Mouse (Mus musculus) embryo, embryonic 9.5 days (tissue): ENCODE data around the gene Bcat1.

ENCODE experiments used
- DNase-seq: peaks from one replicate; pipeline ENCODE4 v3.0.0-alpha.2; 2017; ENCODE audit errors: extremely low spot score

The Bcat1 gene

DNA sequence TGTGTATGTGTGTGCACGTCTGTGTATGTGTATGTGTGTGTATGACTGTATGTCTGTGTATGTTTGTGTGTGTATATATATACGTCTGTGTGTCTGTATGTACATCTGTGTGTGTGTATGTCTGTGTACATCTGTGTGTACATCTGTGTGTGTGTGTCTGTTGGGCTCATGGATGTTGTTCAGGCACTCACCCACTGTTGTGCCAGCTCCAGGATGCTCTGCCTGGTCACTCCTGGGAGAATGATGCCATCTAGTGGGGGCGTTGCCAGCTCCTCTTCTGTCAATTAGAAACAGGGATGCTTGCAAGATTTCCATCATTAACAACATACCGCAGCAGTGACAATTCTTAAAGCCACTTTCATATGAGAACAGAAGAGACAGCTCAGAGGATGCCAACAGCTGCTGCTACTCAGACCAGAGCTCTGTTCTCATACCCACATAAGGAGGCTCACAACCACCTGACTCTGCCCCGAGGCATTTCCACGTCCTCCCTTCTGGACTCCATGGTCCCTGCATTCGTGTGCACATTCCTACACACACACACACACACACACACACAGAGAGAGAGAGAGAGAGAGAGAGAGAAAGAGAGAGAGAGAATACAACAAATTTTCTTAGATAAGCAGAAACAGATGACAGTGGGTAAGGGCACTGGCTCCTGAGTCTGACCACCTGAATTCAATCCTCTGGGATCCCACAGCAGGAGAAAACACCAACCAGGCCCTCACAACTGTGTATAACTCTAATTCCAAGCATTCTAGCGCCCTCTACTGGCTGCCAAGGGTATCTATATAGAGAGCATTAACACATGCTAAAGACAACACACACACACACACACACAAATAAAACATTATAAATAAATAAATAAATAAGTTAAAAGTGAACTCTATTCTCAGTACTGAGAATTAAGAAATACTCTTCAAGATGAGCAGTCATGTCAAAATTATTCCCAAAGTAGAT lies 65.8 kb downstream of the Bcat1 start:
- DNase-seq = peak; percentile 25

- DNase-seq = no peak
These were observed 72.5 kb downstream of the Bcat1 start for GRCm38 (mm10) chr6:145003459-145003858.

- no peak for DNase-seq
These were observed 73.7 kb downstream of the Bcat1 start for GRCm38 (mm10) chr6:145002094-145002936.

DNA sequence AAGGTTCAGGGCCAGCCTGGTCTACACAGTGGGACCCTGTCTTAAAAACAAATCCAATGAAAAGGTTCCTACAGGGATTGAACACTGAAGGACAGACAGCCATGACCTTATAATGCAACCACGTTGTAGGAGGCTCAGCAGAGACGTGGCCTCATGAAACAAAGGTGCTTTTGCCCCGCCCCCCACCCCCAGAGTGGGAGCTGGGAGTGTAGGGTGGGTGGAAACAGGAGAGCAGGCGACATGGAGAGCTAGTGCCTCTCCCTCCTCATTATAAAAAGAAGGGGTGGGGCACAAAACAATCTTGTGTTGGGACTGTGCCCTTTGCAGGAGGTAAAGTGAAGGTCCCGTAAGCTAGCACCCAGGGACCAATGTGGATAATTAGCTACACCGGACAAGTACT lies 74.5 kb downstream of the Bcat1 start:
- no peak for DNase-seq

DNA sequence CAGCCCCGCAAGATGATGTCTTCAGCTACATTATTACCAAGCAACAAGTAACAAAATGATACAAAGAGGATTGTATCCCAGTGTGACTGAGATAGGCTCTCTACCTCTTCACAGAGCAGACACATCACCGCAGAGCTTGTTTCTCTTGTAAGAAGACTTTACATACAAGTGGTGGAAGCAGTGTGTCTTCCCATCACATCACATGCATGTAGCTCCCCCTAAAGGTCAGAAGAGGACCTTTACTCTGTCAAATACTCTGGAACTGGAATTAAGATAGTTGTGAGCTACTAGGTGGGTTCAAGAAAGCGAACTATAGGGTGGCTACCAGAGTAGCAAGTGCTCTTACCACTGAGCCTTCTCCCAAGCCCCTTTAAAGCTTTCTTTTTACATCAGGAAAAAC lies 78.8 kb downstream of the Bcat1 start:
- DNase-seq = no peak

- no peak for DNase-seq
These were observed 83.9 kb downstream of the Bcat1 start for GRCm38 (mm10) chr6:144992111-144992510.

DNA sequence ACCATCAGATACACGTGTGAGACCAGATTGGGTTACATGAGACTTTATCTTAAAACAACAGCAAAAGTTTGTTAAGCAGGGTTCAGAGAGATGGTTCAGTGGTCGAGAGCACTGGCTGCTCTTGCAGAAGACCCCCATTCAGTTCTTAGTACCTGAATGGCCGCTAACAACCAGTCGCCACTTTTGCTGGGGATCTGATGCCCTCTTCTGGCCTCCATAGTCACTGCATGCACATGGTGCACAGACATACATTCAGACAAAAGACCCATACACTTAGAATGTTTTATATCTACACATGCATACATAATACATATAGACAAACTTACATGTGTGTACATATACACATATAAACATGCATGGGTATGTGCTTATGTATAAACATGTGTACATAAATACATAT lies 86.8 kb downstream of the Bcat1 start:
- DNase-seq = no peak

GRCm38 (mm10) chr6:144987676-144988075 lies 88.3 kb downstream of the Bcat1 start:
- DNase-seq = no peak

- no peak for DNase-seq
These were observed 88.8 kb downstream of the Bcat1 start for GRCm38 (mm10) chr6:144987216-144987615.

- no peak for DNase-seq
These were observed 91.8 kb downstream of the Bcat1 start for GRCm38 (mm10) chr6:144984221-144984620.

DNA sequence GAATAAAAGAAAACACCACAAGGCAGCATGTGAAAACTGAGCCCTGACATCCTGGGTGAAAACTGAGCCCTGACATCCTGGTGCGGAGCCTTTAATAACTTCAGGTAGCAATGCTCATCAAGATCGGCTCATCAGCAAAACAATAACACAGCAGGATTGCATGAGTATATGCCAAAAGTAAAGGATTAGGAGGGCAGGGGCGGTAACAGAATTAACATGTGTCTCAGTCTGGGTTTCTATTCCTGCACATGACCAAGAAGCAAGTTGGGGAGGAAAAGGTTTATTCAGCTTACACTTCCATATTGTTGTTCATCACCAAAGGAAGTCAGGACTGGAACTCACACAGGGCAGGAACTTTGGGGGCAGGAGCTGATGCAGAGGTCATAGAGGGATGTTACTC lies 93.9 kb downstream of the Bcat1 start:
- DNase-seq = no peak

- DNase-seq = no peak
These were observed 103.6 kb downstream of the Bcat1 start for GRCm38 (mm10) chr6:144972351-144972750.

- DNase-seq = no peak
These were observed 105.1 kb downstream of the Bcat1 start for GRCm38 (mm10) chr6:144970900-144971299.

DNA sequence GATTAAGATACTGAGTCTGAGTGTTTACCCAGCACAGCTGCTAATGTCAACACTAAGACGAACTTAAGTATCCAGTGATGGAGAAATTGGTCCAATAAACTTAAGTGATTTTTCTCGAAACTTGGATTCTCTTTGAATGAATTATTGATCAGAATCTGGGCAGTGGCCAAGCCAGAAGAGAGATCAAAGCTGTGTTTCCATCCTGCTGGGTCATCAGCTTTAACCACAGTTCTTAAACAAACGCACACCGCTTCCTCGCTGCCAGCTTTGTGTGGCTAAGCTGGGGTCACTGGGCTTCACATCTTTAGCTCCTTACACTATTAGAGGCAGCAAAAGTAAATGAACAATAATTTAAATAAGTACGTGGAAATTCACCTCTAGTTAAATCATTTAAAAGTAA lies 108.4 kb downstream of the Bcat1 start:
- DNase-seq = no peak

DNA sequence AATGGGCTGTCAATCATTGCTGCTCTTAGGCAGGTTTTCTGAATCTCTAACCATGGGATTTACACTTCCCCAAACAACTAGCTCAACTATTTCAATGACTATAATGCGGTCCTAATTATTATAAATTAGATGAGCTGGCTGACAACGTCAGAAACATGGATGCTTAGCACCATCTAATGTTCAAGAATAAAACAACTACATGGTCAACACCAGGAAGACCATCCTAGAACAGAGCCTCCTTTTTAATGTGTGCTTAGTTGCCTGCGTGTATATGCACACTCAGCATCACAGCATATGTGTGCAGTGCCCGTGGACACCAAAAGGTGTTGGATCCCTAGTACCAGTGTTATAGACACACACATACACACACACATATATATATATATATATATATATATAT lies 111.8 kb downstream of the Bcat1 start:
- no peak for DNase-seq

DNA sequence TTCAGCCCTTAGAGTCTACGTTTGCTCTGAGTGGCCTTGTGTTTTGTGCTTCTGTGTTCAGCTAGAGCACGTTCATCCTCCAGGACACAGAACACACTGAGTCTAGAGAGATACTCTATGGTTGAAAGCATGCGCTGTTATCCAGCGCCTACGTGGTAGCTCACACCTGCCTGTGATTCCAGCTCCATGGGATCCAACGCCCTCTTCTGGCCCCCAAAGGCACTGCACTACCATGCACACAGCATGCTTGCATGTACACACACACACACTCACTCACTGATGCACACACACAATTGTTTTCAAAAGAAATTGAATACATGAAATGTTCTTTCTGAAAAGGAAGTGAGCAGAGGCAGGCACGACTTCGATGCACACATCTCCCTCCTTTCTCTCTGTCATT lies 112.8 kb downstream of the Bcat1 start:
- no peak for DNase-seq

DNA sequence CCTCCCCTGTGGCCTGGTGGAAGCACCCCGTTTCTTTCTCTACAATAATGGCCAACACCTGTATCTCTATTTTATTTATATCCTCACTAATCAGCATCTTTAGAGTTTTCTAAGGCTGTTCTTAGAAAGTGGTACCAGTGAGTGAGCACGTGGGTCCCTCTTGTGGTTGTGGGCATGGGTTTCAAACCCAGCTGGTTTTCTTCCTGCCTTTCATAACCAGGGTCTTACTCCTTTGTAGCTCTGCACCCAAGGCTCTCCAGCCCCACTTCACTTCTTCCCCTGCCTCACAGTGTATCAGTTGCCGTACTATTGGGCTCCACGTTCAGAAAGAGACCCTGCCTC lies 114.0 kb downstream of the Bcat1 start:
- no peak for DNase-seq

DNA sequence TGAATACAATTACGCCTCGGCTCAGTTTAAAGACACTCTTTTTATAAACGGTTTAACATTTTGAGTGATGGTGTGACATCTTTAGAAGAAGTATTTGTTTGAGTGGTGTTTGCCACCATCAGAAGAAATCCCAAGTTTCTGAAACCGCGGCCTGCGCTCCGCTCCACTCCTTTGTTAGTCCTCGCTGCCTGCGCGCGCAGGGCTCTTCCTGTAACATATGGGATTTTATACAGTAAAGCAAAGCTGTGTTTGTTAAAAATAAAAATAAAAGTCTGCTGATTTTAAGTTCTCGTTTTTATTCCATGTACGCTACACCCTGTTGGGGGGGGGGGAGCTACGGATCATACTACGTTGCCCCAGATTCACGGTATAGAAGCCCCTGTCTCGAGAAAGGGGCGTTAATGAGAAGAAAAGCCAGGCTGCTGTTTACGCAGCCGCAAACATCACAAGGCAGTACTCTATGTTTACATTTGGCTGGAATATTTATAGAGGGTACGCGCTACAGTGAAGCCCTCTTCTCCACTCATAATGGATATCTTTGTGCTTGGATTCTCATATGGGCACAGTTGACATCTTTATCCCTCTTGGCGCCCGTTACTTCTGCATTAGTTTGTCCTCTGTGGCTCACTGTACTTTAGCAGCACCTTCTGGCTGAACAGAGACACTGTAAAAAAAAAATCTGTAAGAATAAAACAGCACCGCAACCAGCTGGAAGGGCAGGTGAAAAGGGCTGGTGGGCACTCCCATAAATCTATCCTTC lies 114.6 kb downstream of the Bcat1 start:
- DNase-seq = no peak

DNA sequence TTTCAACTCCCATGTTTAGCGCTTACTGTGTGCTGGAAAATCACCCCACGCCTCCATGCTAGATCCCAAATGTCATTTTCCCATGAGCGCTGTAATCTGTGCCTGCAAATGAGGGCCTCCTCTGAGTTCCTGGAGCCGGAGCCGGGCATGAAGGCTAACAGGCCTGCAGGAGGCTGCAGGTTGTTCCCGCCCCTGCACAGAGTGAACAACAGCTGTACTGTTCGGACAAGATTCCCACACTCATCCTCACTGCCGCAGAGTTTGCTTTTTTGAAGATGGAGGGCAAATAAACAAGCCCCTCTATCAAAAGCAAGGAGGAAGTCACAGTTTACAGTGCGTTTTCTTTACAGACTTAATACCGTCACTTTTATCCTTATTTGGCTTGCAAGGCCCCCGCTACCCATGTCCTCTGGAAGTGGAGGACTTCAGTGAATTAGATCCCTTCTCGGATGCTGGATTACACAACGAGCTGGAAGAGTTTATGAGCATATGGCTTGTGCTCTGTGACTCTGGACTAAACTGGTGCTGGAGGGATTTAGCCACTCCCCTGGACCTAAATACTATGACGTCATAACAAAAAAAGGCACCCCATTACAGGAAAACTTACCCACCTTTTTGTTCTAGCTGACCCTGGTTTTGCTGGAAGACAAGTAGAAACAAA lies 120.0 kb downstream of the Bcat1 start:
- no peak for DNase-seq

GRCm38 (mm10) chr6:144952885-144953284 lies 123.1 kb downstream of the Bcat1 start:
- no peak for DNase-seq
